Mouse (Mus musculus) CD4-positive, CD25-positive, alpha-beta regulatory T cell, adult 4 months (primary cell): ENCODE results near the gene Gm28044. TPM values are rescaled to one million over a fixed set of nuclear protein-coding genes. Genes with fewer than 3 reads are reported as not detected.
A peak's percentile ranks its signal among the peaks of the same experiment; 100 is the strongest.
"Not testable (repeated sequence)": the region's sequence is repeated elsewhere in the genome, so short reads cannot be mapped to it uniquely, and the experiment has no call there.

Source experiments
- ATAC-seq: one replicate; pipeline ENCODE4 v1.8.0; 2017
- polyA plus RNA-seq, 2 experiments: library from polyadenylated mRNA; unstranded; fragments of 100-300 nt; shearing (Covaris generic); gene quantifications; one replicate each; pipeline ENCODE4 v1.2.1; 2017

Gene Gm28044
- 1 to 10 TPM in 1 of 2 experiments, not detected in 1; 2.0 TPM for polyA plus RNA-seq

- ATAC-seq, result peak; percentile 98
These were observed at the start of gene Gm28044, which contains the start of gene Zfp953 for GRCm38 (mm10) chr13:67360131-67360744. TSS of gene Gm28044 (minus strand) at chr13:67360536. TSS of gene Zfp953 (minus strand) at chr13:67360605.

GRCm38 (mm10) chr13:67399183-67399903 is 39.0 kb upstream of the Gm28044 start, which contains the start of gene Zfp429:
TSS of gene Zfp429 (minus strand) at chr13:67399819.
- peak; percentile 98 for ATAC-seq

GRCm38 (mm10) chr13:67376255-67376654 is 15.9 kb upstream of the Gm28044 start:
- not testable (repeated sequence) for ATAC-seq

GRCm38 (mm10) chr13:67375050-67375911 is 14.9 kb upstream of the Gm28044 start, which contains the start of the genes Gm28041 and Zfp456:
TSS of gene Gm28041 (minus strand) at chr13:67375733.
TSS of gene Zfp456 (minus strand) at chr13:67375810.
- peak; percentile 99 for ATAC-seq

GRCm38 (mm10) chr13:67351854-67352253 is 8.5 kb downstream of the Gm28044 start:
- no peak for ATAC-seq

GRCm38 (mm10) chr13:67343422-67343821 is 16.9 kb downstream of the Gm28044 start:
- no peak for ATAC-seq

GRCm38 (mm10) chr13:67332877-67333276 is 27.5 kb downstream of the Gm28044 start:
- ATAC-seq, result peak; percentile 27

- peak; percentile 96 for ATAC-seq
These were observed 28.2 kb downstream of the Gm28044 start, which contains the start of gene Zfp595 for GRCm38 (mm10) chr13:67332019-67332724. TSS of gene Zfp595 (minus strand) at chr13:67332570.

GRCm38 (mm10) chr13:67306718-67307117 is 53.6 kb downstream of the Gm28044 start:
- ATAC-seq, result peak; percentile 15

GRCm38 (mm10) chr13:67305822-67306672 is 54.3 kb downstream of the Gm28044 start, which contains the start of gene Zfp457:
TSS of gene Zfp457 (minus strand) at chr13:67306485.
- peak; percentile 97 for ATAC-seq

- no peak for ATAC-seq
These were observed 82.0 kb downstream of the Gm28044 start, which contains the start of gene Zfp458 for GRCm38 (mm10) chr13:67278314-67278713. TSS of gene Zfp458 (minus strand) at chr13:67278466.

GRCm38 (mm10) chr13:67269383-67270065 is 90.8 kb downstream of the Gm28044 start:
- peak; percentile 42 for ATAC-seq

GRCm38 (mm10) chr13:67268568-67269369 is 91.6 kb downstream of the Gm28044 start:
- peak; percentile 98 for ATAC-seq

Other genes with a start within 250 kb of the Gm28044 start
- gene Rslcan18, start 244.3 kb downstream of the Gm28044 start, polyA plus RNA-seq, result under 1 TPM; 0.24 to 0.37 TPM
- 1 to 10 TPM; 2.7 to 3.2 TPM for gene Zfp759, start 238.9 kb downstream of the Gm28044 start, polyA plus RNA-seq
- 10 to 100 TPM; 22.0 to 28.0 TPM for gene Rsl1, start 187.4 kb downstream of the Gm28044 start, polyA plus RNA-seq
- 1 to 10 TPM; 4.3 to 6.5 TPM for gene Zfp455, start 166.0 kb downstream of the Gm28044 start, polyA plus RNA-seq
- 1 to 10 TPM in 1 of 2 experiments, under 1 TPM in 1; 0.96 to 1.5 TPM for gene Zfp458, start 82.1 kb downstream of the Gm28044 start, polyA plus RNA-seq
- gene Zfp457, start 54.1 kb downstream of the Gm28044 start, polyA plus RNA-seq, result 1 to 10 TPM in 1 of 2 experiments, under 1 TPM in 1; 0.72 to 1.5 TPM
- gene Zfp595, start 28.0 kb downstream of the Gm28044 start, polyA plus RNA-seq, result 1 to 10 TPM; 6.9 to 7.7 TPM
- 1 to 10 TPM; 2.4 to 2.7 TPM for gene Zfp953, start 69 bp upstream of the Gm28044 start, polyA plus RNA-seq
- gene Gm28041, start 15.2 kb upstream of the Gm28044 start, polyA plus RNA-seq, result 1 to 10 TPM; 1.0 to 1.1 TPM
- 1 to 10 TPM; 4.2 to 7.7 TPM for gene Zfp456, start 15.3 kb upstream of the Gm28044 start, polyA plus RNA-seq
- gene Zfp429, start 39.3 kb upstream of the Gm28044 start, polyA plus RNA-seq, result 10 to 100 TPM; 21.8 to 24.6 TPM
- gene Zfp459, start 60.9 kb upstream of the Gm28044 start, polyA plus RNA-seq, result 1 to 10 TPM; 2.3 to 2.4 TPM
- 10 to 100 TPM; 14.1 to 19.7 TPM for gene Zfp874a, start 91.1 kb upstream of the Gm28044 start, polyA plus RNA-seq
- gene Zfp874b, start 123.7 kb upstream of the Gm28044 start, polyA plus RNA-seq, result 10 to 100 TPM; 15.5 TPM
- gene Zfp58, start 140.0 kb upstream of the Gm28044 start, polyA plus RNA-seq, result 10 to 100 TPM; 18.0 to 18.7 TPM
- gene Gm26965, start 165.6 kb upstream of the Gm28044 start, polyA plus RNA-seq, result 1 to 10 TPM; 1.0 to 2.2 TPM
- gene Zfp87, start 165.6 kb upstream of the Gm28044 start, polyA plus RNA-seq, result 10 to 100 TPM; 53.6 to 54.3 TPM
- gene Zfp748, start 193.3 kb upstream of the Gm28044 start, polyA plus RNA-seq, result 10 to 100 TPM; 19.6 TPM
- gene Zfp729b, start 249.2 kb upstream of the Gm28044 start, polyA plus RNA-seq, result 1 to 10 TPM; 7.5 to 9.8 TPM